Mouse (Mus musculus) lung, postnatal 0 days (tissue): Measurements from ENCODE around the gene Arid5b.

Source experiments
- CTCF ChIP-seq: IDR thresholded peaks from 2 replicates; pipeline ENCODE4 v1.5.1; 2016; ENCODE audit warnings: antibody characterized with exemption, mild to moderate bottlenecking
- EP300 ChIP-seq: IDR thresholded peaks from 2 replicates; pipeline ENCODE4 v1.6.1; 2016; ENCODE audit warnings: antibody characterized with exemption, mild to moderate bottlenecking, control low read depth

GRCm38 (mm10) chr10:68072626-68073025 lies 205.9 kb downstream of the Arid5b start:
- TF ChIP-seq CTCF (no peak), EP300 (no peak)
